Mouse (Mus musculus) gonadal fat pad, adult 2 months (tissue): ENCODE measurements around the gene Gm6525. TPM values are rescaled to one million over a fixed set of nuclear protein-coding genes. Genes with fewer than 3 reads are reported as not detected.

ENCODE experiments used
- DNase-seq: peaks from one replicate; pipeline ENCODE4 v3.0.0-alpha.2; 2012; ENCODE audit warnings: low read depth
- polyA plus RNA-seq: library from polyadenylated mRNA; depleted of rRNA; stranded (reverse); fragments of >200 nt; gene quantifications from 2 replicates; pipeline ENCODE4 v1.2.3, GENCODE M21; 2012; rRNA removed

The Gm6525 gene
- polyA plus RNA-seq, 1 experiment: not detected

DNA sequence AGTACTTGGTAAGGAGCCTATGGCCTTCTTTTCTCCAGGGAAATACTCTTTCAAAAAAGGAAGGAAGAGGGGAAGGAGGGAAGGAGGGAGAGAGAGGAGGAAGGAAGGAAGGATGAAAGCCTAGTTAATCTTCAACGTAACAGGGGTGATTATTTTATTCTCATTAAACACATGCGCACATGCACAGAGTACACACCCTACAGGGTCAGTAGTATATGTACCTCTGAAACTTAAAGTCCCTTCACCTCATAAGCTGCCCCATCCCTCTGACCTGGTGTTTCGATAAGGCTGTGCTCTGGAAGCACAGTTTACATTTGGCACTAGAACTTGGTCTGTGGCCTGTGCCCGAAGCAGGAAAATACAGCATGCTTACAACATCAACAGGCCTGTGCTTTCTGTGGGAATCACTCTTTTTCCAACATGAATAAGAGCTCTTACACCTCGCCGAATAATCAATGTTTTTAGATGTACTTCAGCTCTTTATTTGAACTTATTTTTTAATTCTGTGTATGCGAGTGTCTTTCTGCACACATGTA, 37.5 kb downstream of the Gm6525 start:
- no peak for DNase-seq

DNA sequence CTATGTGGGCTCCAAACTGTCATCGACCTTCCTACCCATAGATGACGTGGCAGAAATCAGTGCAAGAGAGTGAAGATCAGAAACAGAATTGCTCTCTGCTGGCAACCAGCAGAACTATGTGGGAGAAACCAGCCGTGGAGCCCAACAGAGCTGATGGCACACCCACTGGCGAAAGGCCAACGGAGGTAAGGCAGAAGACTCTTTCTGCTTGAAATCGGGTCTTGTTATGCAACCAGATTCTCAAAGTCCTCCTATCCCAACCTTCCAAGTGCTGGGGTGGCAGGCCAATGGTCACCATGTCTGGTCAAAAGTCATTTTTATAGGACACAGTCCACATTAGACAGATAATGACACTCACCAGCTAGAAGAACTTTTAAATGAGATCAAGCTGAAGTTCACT, 40.6 kb downstream of the Gm6525 start:
- no peak for DNase-seq

DNA sequence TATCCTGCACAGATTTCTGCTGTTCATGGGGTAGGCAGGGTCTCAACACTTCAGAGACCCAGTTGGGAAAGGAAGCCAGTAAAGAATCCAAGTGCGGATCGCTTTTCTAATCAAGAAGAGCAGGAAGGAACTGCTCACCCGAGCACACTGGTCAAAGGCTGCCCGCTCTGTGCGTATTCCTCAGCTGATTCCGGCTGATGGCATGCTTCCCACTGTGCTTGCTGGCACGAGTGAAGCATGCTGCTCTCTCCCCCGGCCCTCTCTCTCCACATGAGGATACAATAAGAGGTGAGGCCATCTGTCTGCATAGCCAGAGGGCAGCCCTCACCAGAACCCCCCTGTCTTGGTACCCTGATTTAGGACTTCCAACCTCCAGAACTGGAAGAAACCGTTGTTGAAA, 41.3 kb downstream of the Gm6525 start:
- DNase-seq: no peak

DNA sequence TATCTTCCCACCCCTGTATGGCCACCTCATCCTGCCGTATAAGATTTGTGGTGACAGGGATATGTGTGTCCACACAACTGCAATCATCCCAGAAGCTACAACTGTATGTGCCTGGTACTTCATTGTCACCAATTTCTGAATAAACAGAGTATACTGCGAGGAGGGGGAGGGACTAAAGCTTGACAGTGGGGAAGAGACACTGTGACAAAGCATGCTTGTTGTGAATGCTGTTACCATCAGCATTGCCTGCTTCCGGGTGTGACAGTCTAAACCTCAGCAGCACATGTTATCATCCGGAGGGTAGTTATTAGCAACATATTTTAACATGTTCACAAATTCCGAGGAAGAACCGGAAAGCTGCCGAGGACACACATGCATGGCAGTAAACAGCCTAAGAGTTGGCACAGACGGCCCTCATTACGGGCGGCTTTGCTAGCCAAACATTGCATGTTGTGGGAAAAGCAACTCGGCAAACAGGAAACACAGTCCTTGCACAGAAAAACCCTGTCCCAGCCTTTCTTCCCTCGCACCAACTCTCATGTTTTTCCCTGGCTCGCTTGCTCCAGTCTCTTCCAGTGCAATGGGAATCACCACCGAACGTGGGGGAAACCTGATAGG, 41.9 kb downstream of the Gm6525 start:
- DNase-seq: no peak

DNA sequence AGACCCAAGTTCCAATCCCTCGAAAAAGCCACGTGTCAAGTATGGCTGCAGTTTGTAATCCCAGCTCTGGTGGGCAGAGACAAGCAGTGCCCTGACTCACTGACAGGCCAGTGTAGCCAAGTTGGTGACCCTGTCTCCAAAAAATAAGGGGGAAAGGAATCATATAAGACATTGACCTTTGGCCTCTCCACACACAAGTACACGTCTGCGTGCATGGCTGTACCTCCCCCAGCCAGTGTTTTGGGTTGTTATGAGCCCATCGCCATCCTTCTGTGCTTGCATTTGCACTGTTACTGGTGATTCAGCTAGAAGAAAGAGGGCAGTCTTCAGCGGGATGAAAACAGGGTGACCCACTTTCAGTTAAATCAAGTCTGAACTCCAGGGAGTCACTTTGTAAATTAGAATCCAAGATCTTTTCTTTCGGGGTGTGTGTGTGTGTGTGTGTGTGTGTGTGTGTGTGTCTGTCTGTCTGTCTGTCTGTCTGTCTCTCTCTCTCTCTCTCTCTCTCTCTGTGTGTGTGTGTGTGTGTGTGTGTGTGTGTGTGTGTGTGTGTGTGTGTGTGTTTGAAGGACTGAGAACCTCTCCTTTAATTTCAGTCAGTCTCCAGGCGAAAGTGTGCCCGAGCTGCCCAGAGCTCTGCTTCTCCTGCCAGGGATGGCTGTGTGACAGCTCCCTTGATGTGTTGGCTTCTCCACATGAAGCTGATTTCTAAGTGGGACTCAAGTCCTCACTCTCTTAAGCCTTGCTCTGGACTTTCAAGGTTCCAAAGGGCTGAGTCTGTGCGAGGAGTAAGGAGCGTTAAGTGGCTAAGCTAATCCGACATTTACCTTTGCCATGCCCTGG, 43.4 kb downstream of the Gm6525 start:
- no peak for DNase-seq

- DNase-seq: no peak
Observed at GRCm38 (mm10) chr3:84217961-84218351, 44.1 kb downstream of the Gm6525 start.

GRCm38 (mm10) chr3:84218498-84218897, 44.6 kb downstream of the Gm6525 start:
- DNase-seq: no peak

DNA sequence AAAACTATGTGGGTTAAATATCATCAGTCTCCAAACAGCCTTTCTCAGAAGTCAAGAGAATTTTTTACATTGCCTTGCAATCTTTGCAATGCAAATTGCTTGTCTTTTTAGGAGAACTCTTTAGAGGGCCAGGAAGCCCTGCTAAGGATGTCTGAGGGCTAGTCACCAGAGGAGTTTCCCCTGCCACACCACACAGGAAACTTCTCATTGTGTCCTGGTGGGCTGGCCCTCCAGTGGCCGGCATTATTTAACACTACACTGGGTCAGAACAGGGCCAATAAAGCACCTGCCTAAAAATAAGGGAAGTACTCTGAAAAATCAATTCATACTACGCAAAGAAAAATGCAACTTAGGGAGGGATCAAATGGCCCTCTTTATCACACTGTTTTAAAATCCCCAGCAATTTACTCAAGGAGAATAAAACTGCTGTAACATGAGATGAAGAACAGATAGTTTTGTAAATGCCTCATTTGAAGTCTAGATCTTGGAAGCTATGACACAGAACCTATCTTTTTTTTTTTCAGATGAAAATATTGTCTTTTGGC, 45.3 kb downstream of the Gm6525 start:
- DNase-seq: no peak

DNA sequence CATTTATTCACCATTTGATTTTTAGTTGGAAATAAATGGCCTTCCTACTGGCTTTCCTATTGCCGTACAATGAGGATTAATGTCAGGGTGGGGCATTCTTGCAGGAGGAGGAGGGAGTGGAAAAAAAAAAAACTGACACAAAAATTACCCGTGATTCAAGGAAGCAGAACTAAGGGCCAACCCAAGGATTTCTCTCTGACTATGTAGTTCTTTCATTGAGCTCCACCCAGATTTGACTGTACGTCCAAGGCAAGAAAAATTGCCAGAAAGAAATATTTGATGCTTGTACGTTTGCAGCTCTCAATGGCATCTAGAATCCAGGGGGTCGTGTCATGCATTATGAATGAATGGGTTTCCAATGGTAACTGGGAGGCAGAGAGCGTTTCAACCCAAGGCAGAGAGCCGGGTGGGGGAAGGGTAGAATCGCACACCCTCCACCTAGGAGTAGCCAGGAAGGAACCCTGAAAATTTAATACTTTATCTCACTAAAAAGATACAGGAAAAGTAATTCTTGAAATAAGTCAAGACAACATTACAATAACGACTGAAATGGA, 45.9 kb downstream of the Gm6525 start:
- no peak for DNase-seq

DNA sequence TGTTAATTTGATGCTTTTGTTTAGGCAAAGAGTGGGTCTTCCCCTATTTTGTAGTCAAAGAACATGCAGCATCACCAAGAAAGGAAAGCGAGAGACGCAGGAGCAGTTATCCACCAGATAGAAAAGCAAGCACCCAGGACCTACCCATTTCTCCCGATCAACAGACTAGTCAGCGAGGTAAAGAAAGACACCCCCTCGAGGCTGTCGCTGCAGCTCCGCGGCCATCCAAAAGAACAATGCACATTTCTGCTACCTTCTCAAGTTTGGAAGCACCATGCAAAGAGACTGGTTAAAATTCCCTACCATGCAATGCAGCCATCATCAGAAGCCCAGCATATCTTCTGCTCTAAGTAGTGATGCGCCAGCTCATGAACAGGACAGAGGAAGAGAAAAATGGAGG, 46.4 kb downstream of the Gm6525 start:
- no peak for DNase-seq

DNA sequence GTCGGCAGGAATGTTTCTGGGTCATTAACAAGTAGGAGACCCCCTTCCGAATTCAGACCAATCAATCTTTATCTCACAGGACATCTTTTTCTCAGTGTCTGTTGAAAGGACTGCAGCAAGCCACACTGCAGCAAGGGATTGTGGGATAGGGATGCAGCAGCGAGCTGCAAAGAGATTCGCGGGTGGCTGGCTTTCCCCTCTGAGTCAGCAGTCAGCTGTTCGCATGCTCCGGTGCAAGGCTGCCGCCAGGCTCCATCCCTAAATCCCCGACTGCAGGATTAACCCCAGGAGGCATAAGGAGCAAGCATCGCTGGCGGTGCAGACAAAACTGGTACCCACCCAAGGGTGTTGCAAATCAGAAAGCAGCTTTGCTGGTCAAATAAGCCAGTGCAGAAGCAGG, 46.8 kb downstream of the Gm6525 start:
- no peak for DNase-seq

Other genes with a start within 250 kb of the Gm6525 start
- gene Tmem131l, start 133.9 kb upstream of the Gm6525 start, polyA plus RNA-seq: 18.8 and 19.0 TPM in 2 replicates
- 0.65 and 0.75 TPM in 2 replicates for gene Mnd1, start 18.3 kb upstream of the Gm6525 start, polyA plus RNA-seq
- 35.2 and 50.4 TPM in 2 replicates for gene Trim2, start 132.8 kb downstream of the Gm6525 start, polyA plus RNA-seq